Mouse (Mus musculus) kidney, embryonic 14.5 days (tissue): ENCODE measurements around the gene Atp6v1g2. TPM values are rescaled to one million over a fixed set of nuclear protein-coding genes. Genes with fewer than 3 reads are reported as not detected.

Experiments
- ATAC-seq: fragments of 200-750 bp; cut with Nextera tagmentation; 2 replicates; pipeline ENCODE4 v1.8.0; 2017; ENCODE audit warnings: moderate number of reproducible peaks, mild to moderate bottlenecking, moderate TSS enrichment, moderate library complexity; ENCODE audit not compliant: low FRiP score, low TSS enrichment
- H3K27ac ChIP-seq: fragments of 300-500 bp; sonication (generic); 2 replicates; pipeline ENCODE4 v1.5.1; 2014; ENCODE audit warnings: low read depth, mild to moderate bottlenecking, low read length, moderate library complexity, mixed read lengths
- H3K27me3 ChIP-seq: fragments of 300-500 bp; sonication (generic); 2 replicates; pipeline ENCODE4 v1.6.1; 2014; ENCODE audit warnings: mild to moderate bottlenecking, low read length; ENCODE audit not compliant: control insufficient read depth, insufficient read depth
- H3K36me3 ChIP-seq: fragments of 300-500 bp; sonication (generic); 2 replicates; pipeline ENCODE4 v1.6.1; 2014; ENCODE audit warnings: low read length, mixed read lengths; ENCODE audit not compliant: control insufficient read depth, insufficient read depth
- H3K4me1 ChIP-seq: fragments of 300-500 bp; sonication (generic); 2 replicates; pipeline ENCODE4 v1.6.1; 2014; ENCODE audit warnings: low read length, mixed read lengths; ENCODE audit not compliant: control insufficient read depth, insufficient read depth
- H3K4me2 ChIP-seq: fragments of 300-500 bp; sonication (generic); replicated peaks from 2 replicates; pipeline ENCODE4 v1.6.1; 2014; ENCODE audit warnings: low read depth, mild to moderate bottlenecking, low read length
- H3K4me3 ChIP-seq: fragments of 300-500 bp; sonication (generic); 2 replicates; pipeline ENCODE4 v1.5.1; 2014; ENCODE audit warnings: mild to moderate bottlenecking, low read length
- H3K9ac ChIP-seq: fragments of 300-500 bp; sonication (generic); 2 replicates; pipeline ENCODE4 v1.6.1; 2014; ENCODE audit warnings: low read depth, mild to moderate bottlenecking, low read length, moderate library complexity
- H3K9me3 ChIP-seq: fragments of 300-500 bp; sonication (generic); 2 replicates; pipeline ENCODE4 v1.6.1; 2016; ENCODE audit warnings: low read length; ENCODE audit not compliant: control insufficient read depth
- WGBS: fragments of 180-500 bp; shearing (Covaris S2); extraction: QIAGEN DNeasy Blood & Tissue Kit; methylation state at CpG from one replicate; pipeline ENCODE4 v1.1.7; 2014; 5-methylcytosine and 5-hydroxymethylcytosine counted together
- polyA plus RNA-seq: library from polyadenylated mRNA; unstranded; fragments of >200 nt; fragmentation: Nextera tagmentation; extraction: Ambion mirVana; gene quantifications from 2 replicates; pipeline ENCODE4 v1.2.1, GENCODE M21; 2014

Atp6v1g2 gene
- polyA plus RNA-seq, 1 experiment from 2014 or later, result 6.4 TPM

GRCm38 (mm10) chr17:35192924-35193323 lies 40.5 kb upstream of the Atp6v1g2 start:
- whole genome bisulfite sequencing, result 89% methylated on average over 5 of the region's 5 CpGs
- H3K4me1 ChIP-seq, result peaks cover 14% of the 10 kb centered on the region
- no peak overlapping the region for H3K9ac ChIP-seq
- peaks cover 31% of the 10 kb centered on the region for H3K27me3 ChIP-seq
- H3K4me2 ChIP-seq, result no peak overlapping the region
- no peaks in the 10 kb centered on the region for H3K36me3 ChIP-seq
- H3K9me3 ChIP-seq, result no peaks in the 10 kb centered on the region
- no peak overlapping the region for H3K4me3 ChIP-seq
- no peak overlapping the region for H3K27ac ChIP-seq
- no peak for ATAC-seq

GRCm38 (mm10) chr17:35193881-35194843 lies 39.3 kb upstream of the Atp6v1g2 start, which contains the start of gene Ltb:
TSS of gene Ltb (plus strand) at chr17:35194439.
- Histone ChIP-seq H3K9me3 (no peaks in the 10 kb centered on the region), H3K4me3 (no peak within 1 kb of the TSS; the same call in 1 of the 2 replicates), H3K9ac (peak within 1 kb of the TSS; percentile 34), H3K36me3 (no peaks in the 10 kb centered on the region), H3K4me1 (peaks cover 14% of the 10 kb centered on the region), H3K27ac (no peak within 1 kb of the TSS), H3K27me3 (peaks cover 35% of the 10 kb centered on the region), H3K4me2 (peak within 1 kb of the TSS; percentile 65)
- ATAC-seq, result no peak
- WGBS, result 60% methylated on average over 28 of the region's 28 CpGs

- Histone ChIP-seq H3K4me1 (peaks cover 14% of the 10 kb centered on the region), H3K9me3 (no peaks in the 10 kb centered on the region), H3K4me2 (peak overlapping the region; percentile 65), H3K27ac (no peak overlapping the region), H3K27me3 (peaks cover 35% of the 10 kb centered on the region), H3K36me3 (no peaks in the 10 kb centered on the region), H3K9ac (peak overlapping the region; percentile 32), H3K4me3 (peak overlapping the region; percentile 41)
- WGBS, result 45% methylated on average over 19 of the region's 19 CpGs
- ATAC-seq, result peak; percentile 41; the same call in 1 of the 2 replicates
Measured at GRCm38 (mm10) chr17:35194844-35195630, 38.4 kb upstream of the Atp6v1g2 start.

- peak; percentile 84 for ATAC-seq
- peak overlapping the region; percentile 65 for H3K4me2 ChIP-seq
- H3K9ac ChIP-seq, result peak overlapping the region; percentile 32; the same call in 1 of the 2 replicates
- 1% methylated on average over 66 of the region's 66 CpGs for WGBS
- no peak overlapping the region for H3K27ac ChIP-seq
- peaks cover 35% of the 10 kb centered on the region for H3K27me3 ChIP-seq
- no peaks in the 10 kb centered on the region for H3K9me3 ChIP-seq
- H3K4me3 ChIP-seq, result peak overlapping the region; percentile 41
- H3K36me3 ChIP-seq, result no peaks in the 10 kb centered on the region
- H3K4me1 ChIP-seq, result peaks cover 14% of the 10 kb centered on the region
Measured at GRCm38 (mm10) chr17:35195631-35196320, 37.7 kb upstream of the Atp6v1g2 start.

- WGBS, result 30% methylated on average over 9 of the region's 9 CpGs
- H3K36me3 ChIP-seq, result no peaks in the 10 kb centered on the region
- H3K27me3 ChIP-seq, result peaks cover 40% of the 10 kb centered on the region
- no peak overlapping the region for H3K27ac ChIP-seq
- H3K4me1 ChIP-seq, result peaks cover 14% of the 10 kb centered on the region
- H3K9ac ChIP-seq, result no peak overlapping the region
- H3K9me3 ChIP-seq, result no peaks in the 10 kb centered on the region
- peak overlapping the region; percentile 41 for H3K4me3 ChIP-seq
- peak overlapping the region; percentile 65 for H3K4me2 ChIP-seq
- no peak for ATAC-seq
Measured at GRCm38 (mm10) chr17:35196321-35196641, 37.2 kb upstream of the Atp6v1g2 start.

- no peaks in the 10 kb centered on the region for H3K36me3 ChIP-seq
- H3K4me1 ChIP-seq, result peaks cover 14% of the 10 kb centered on the region
- no peak overlapping the region for H3K27ac ChIP-seq
- no peak overlapping the region for H3K9ac ChIP-seq
- WGBS, result 57% methylated on average over 6 of the region's 6 CpGs
- no peaks in the 10 kb centered on the region for H3K9me3 ChIP-seq
- no peak overlapping the region for H3K4me3 ChIP-seq
- peaks cover 45% of the 10 kb centered on the region for H3K27me3 ChIP-seq
- no peak for ATAC-seq
- no peak overlapping the region for H3K4me2 ChIP-seq
Measured at GRCm38 (mm10) chr17:35197126-35197525, 36.3 kb upstream of the Atp6v1g2 start.

GRCm38 (mm10) chr17:35198029-35198428 lies 35.4 kb upstream of the Atp6v1g2 start:
- no peak for ATAC-seq
- H3K9me3 ChIP-seq, result no peaks in the 10 kb centered on the region
- H3K27ac ChIP-seq, result no peak overlapping the region
- WGBS, result 71% methylated on average over 7 of the region's 7 CpGs
- H3K4me1 ChIP-seq, result peaks cover 14% of the 10 kb centered on the region
- no peak overlapping the region for H3K9ac ChIP-seq
- no peak overlapping the region for H3K4me2 ChIP-seq
- H3K36me3 ChIP-seq, result no peaks in the 10 kb centered on the region
- no peak overlapping the region for H3K4me3 ChIP-seq
- peaks cover 52% of the 10 kb centered on the region for H3K27me3 ChIP-seq

GRCm38 (mm10) chr17:35198946-35199345 lies 34.5 kb upstream of the Atp6v1g2 start:
- Histone ChIP-seq H3K27me3 (peaks cover 52% of the 10 kb centered on the region), H3K4me1 (peaks cover 12% of the 10 kb centered on the region), H3K27ac (no peak overlapping the region), H3K36me3 (no peaks in the 10 kb centered on the region), H3K9ac (no peak overlapping the region), H3K4me2 (no peak overlapping the region), H3K4me3 (no peak overlapping the region), H3K9me3 (no peaks in the 10 kb centered on the region)
- no peak for ATAC-seq
- WGBS, result 20% methylated on average over 8 of the region's 8 CpGs
